Mouse (Mus musculus) cerebellum, adult (tissue): ENCODE measurements around the gene Ilk.
A peak's percentile ranks its signal among the peaks of the same experiment; 100 is the strongest.
"Not testable (repeated sequence)": the region's sequence is repeated elsewhere in the genome, so short reads cannot be mapped to it uniquely, and the experiment has no call there.

Source experiments
- ATAC-seq: cut with Nextera tagmentation; 2 replicates; pipeline ENCODE4 v1.9.2; 2017; ENCODE audit warnings: mild to moderate bottlenecking, moderate library complexity, mixed read lengths; ENCODE audit not compliant: insufficient number of reproducible peaks, low FRiP score, low TSS enrichment

Gene Ilk

GRCm38 (mm10) chr7:105742539-105743215, 6.3 kb downstream of the Ilk start:
- not testable (repeated sequence) for ATAC-seq

GRCm38 (mm10) chr7:105743246-105743925, 7.0 kb downstream of the Ilk start:
- not testable (repeated sequence) for ATAC-seq

- peak; percentile 97 for ATAC-seq
These were observed 7.7 kb downstream of the Ilk start, which contains the start of gene Taf10 for GRCm38 (mm10) chr7:105743926-105744590. TSS of gene Taf10 (minus strand) at chr7:105744361.

- no peak for ATAC-seq
These were observed 11.4 kb downstream of the Ilk start for GRCm38 (mm10) chr7:105747776-105748175.

- ATAC-seq, result peak; percentile 90
These were observed 15.4 kb downstream of the Ilk start, which contains the start of gene Tpp1 for GRCm38 (mm10) chr7:105751491-105752433. TSS of gene Tpp1 (minus strand) at chr7:105752235.

GRCm38 (mm10) chr7:105752716-105753115, 16.3 kb downstream of the Ilk start:
- peak; percentile 41; the same call in 1 of the 2 replicates for ATAC-seq

- no peak for ATAC-seq
These were observed 16.9 kb downstream of the Ilk start for GRCm38 (mm10) chr7:105753281-105753680.

GRCm38 (mm10) chr7:105761813-105762484, 25.6 kb downstream of the Ilk start:
- no peak for ATAC-seq

GRCm38 (mm10) chr7:105762517-105763270, 26.3 kb downstream of the Ilk start:
- no peak for ATAC-seq

GRCm38 (mm10) chr7:105764331-105764730, 27.9 kb downstream of the Ilk start:
- ATAC-seq, result no peak

GRCm38 (mm10) chr7:105767729-105768165, 31.4 kb downstream of the Ilk start:
- ATAC-seq, result no peak

- no peak for ATAC-seq
These were observed 33.6 kb downstream of the Ilk start for GRCm38 (mm10) chr7:105769959-105770358.

GRCm38 (mm10) chr7:105772331-105772730, 35.9 kb downstream of the Ilk start:
- ATAC-seq, result no peak

GRCm38 (mm10) chr7:105773041-105773440, 36.6 kb downstream of the Ilk start:
- ATAC-seq, result no peak

GRCm38 (mm10) chr7:105774661-105775060, 38.3 kb downstream of the Ilk start:
- no peak for ATAC-seq

GRCm38 (mm10) chr7:105776026-105776425, 39.6 kb downstream of the Ilk start:
- no peak for ATAC-seq

- no peak for ATAC-seq
These were observed 40.9 kb downstream of the Ilk start for GRCm38 (mm10) chr7:105777316-105777715.

- no peak for ATAC-seq
These were observed 41.6 kb downstream of the Ilk start for GRCm38 (mm10) chr7:105777797-105778552.
